Mouse (Mus musculus) testis, adult 2 months (tissue): Measurements from ENCODE around the gene Sh3gl1. TPM values are rescaled to one million over a fixed set of nuclear protein-coding genes. Genes with fewer than 3 reads are reported as not detected.

Experiments
- H3K27ac ChIP-seq: fragments of 200-500 bp; 2 replicates; pipeline ENCODE4 v1.5.1; 2012; ENCODE audit warnings: low read depth, low read length; ENCODE audit not compliant: control insufficient read depth, insufficient read depth
- H3K27me3 ChIP-seq: fragments of 200-500 bp; 2 replicates; pipeline ENCODE4 v1.6.1; 2012; ENCODE audit warnings: mild to moderate bottlenecking, low read length, moderate library complexity; ENCODE audit not compliant: control insufficient read depth, insufficient read depth
- H3K36me3 ChIP-seq: fragments of 200-500 bp; 2 replicates; pipeline ENCODE4 v1.6.1; 2012; ENCODE audit warnings: mild to moderate bottlenecking, low read length; ENCODE audit not compliant: control insufficient read depth, insufficient read depth
- H3K4me1 ChIP-seq: fragments of 200-500 bp; 2 replicates; pipeline ENCODE4 v1.6.1; 2012; ENCODE audit warnings: low read length; ENCODE audit not compliant: control insufficient read depth, insufficient read depth
- H3K4me3 ChIP-seq: fragments of 200-500 bp; 2 replicates; pipeline ENCODE4 v1.5.1; 2012; ENCODE audit warnings: low read depth, mild to moderate bottlenecking, low read length, moderate library complexity, mixed read lengths; ENCODE audit not compliant: control insufficient read depth
- CTCF ChIP-seq: fragments of 200-500 bp; IDR thresholded peaks from 2 replicates; pipeline ENCODE4 v1.5.1; 2012; ENCODE audit warnings: low read depth, mild to moderate bottlenecking, inconsistent platforms, low read length, moderate library complexity; ENCODE audit not compliant: control insufficient read depth, insufficient read depth, insufficient replicate concordance
- POLR2A ChIP-seq: fragments of 200-500 bp; IDR thresholded peaks from 2 replicates; pipeline ENCODE4 v1.6.1; 2012; ENCODE audit warnings: low read depth, mild to moderate bottlenecking, inconsistent platforms, low read length, moderate library complexity; ENCODE audit not compliant: control insufficient read depth
- polyA plus RNA-seq: library from polyadenylated mRNA; depleted of rRNA; stranded (reverse); fragments of >200 nt; gene quantifications from 2 replicates; pipeline ENCODE4 v1.2.3, GENCODE M21; 2012

Sh3gl1 gene
- polyA plus RNA-seq, 1 experiment, result 91.9 TPM

DNA sequence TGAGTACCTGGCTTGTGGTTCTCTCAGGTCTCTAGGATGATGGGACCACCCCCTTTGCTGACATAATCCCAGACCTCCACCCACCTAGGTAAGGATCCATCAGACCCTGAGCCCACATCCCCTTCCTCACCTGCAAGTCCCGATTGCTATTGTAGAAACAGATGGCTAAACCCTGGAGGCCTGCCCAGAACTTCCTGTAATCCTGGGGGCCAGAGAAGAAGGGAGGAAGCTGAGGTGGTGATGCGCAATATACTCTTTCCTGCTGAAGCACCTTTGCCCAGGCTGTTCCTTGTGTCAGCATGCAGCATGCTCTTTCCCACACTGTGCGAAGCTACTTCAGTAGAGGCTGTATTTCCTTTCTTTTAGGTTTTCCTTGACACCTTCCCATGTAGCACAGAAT, 33.4 kb downstream of the Sh3gl1 start:
- no peaks in the 10 kb centered on the region for H3K36me3 ChIP-seq
- no peak overlapping the region for H3K4me3 ChIP-seq
- TF ChIP-seq POLR2A, result no peak
- TF ChIP-seq CTCF, result no peak
- peaks cover 23% of the 10 kb centered on the region for H3K4me1 ChIP-seq
- peaks cover 2% of the 10 kb centered on the region; the same call in 1 of the 2 replicates for H3K27me3 ChIP-seq
- H3K27ac ChIP-seq, result no peak overlapping the region

DNA sequence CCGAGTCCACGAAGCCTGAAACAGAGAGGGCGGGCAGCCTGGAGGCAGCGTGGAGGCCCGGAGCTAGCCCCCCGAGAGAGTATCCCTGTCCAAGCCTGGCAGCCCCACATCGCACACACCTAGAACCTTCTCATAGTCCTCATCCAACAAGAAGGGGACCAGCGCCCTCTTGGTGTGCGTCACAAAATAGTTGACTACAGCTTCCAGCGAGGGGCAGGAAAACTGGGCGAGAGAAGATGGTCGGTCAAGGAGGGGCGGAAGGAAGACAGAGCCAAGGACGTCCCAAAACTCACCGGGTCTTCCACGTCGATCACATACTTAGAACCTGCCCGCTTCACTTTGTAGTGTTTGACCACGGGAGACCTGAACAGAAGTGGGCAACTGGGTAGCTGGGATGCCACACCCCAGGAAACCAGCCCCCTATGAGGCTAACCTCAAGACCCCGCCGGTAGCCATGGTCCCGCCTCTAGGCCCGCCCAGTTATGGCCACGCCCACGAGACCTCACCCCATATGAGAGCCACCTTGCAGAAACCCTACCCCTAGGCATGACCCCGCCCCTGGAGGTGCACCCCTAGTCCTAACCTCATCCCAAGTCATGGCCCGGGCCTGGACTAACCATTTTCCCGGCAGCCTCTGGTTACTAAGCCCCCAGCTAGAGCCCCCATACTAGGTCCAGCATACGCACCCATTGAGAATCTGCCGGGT, 36.5 kb downstream of the Sh3gl1 start:
- Histone ChIP-seq H3K36me3 (no peaks in the 10 kb centered on the region), H3K27ac (no peak overlapping the region), H3K27me3 (peaks cover 2% of the 10 kb centered on the region; the same call in 1 of the 2 replicates), H3K4me3 (peak overlapping the region; percentile 74), H3K4me1 (peaks cover 10% of the 10 kb centered on the region)
- TF ChIP-seq CTCF, result no peak
- 0 out of 2 replicates have a peak, but pooled peaks have one; percentile 21 for TF ChIP-seq POLR2A

DNA sequence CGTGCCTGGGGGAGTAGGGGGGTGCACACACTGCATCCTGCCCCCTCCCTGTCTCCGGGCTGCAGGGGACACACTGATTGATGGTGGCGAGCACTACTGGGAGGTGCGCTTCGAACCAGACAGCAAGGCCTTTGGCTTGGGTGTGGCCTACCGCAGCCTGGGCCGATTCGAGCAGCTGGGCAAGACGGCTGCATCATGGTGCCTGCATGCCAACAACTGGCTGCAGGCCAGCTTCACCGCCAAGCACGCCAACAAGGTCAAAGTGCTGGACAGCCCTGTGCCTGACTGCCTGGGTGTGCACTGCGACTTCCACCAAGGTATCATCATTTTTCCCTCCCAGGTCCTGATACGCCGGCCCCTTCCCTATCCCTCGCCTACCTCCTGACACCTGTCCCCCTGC, 40.4 kb downstream of the Sh3gl1 start:
- TF ChIP-seq POLR2A (no peak), CTCF (no peak)
- Histone ChIP-seq H3K4me3 (no peak overlapping the region), H3K27ac (no peak overlapping the region), H3K27me3 (peaks cover 2% of the 10 kb centered on the region; the same call in 1 of the 2 replicates), H3K36me3 (no peaks in the 10 kb centered on the region), H3K4me1 (peaks cover 10% of the 10 kb centered on the region)

- Histone ChIP-seq H3K4me1 (peaks cover 3% of the 10 kb centered on the region; the same call in 1 of the 2 replicates), H3K27me3 (no peaks in the 10 kb centered on the region), H3K36me3 (no peaks in the 10 kb centered on the region), H3K4me3 (no peak overlapping the region), H3K27ac (no peak overlapping the region)
- TF ChIP-seq POLR2A (no peak), CTCF (no peak)
Observed at GRCm38 (mm10) chr17:55990278-55990898, 46.0 kb downstream of the Sh3gl1 start.

DNA sequence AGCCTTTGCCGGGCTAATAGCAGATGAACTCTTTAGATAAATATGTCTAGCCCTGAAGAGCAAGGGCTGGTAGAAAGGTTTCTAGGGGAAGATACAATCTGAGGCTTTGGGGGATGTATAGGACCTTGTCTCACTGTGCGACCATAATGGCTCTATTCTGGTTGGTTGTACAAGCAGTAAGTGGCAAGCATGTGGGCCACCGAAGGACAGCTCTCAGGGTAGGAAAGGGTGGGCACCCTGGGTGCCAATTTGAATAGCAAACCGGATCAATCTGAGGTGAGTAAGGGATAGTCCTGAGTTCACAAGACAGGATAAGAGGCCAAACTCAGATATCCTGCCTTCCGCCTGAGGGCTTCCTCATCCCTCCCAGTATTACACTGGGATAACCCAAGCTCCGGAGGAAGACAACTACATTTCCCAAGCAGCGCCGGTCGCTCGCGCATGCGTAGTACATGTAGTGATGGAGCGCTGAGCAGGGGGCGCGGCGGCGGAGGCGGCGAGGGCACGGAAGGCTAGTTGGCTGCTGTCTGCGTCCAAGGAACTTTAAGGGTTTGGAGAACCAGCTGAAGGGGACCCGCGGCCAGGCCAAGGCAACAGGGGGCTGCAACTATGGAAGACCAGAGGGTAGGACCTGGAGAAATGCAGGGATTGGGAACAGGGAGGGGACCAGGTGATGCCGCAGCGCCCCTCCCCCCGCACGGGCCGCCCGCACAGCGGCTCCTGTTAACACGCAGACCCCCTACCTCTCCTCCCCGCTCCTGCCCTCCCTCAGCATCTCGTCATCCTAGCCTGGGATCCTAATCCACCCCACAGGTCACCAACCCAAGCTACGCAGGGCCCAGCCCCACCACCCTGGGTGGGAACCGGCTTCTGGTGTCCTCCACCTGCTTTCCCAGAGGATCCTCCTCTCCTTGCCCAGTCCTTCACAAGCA, 50.1 kb downstream of the Sh3gl1 start, which contains the start of gene Fsd1:
Gene Fsd1, plus strand, starts transcription at position 480 of the 932 bp plus-strand sequence.
- Histone ChIP-seq H3K4me1 (peaks cover 3% of the 10 kb centered on the region; the same call in 1 of the 2 replicates), H3K27ac (no peak within 1 kb of the TSS), H3K4me3 (peak within 1 kb of the TSS; percentile 75), H3K27me3 (no peaks in the 10 kb centered on the region), H3K36me3 (no peaks in the 10 kb centered on the region)
- TF ChIP-seq POLR2A (no peak), CTCF (no peak)

- no peaks in the 10 kb centered on the region; the same call in 1 of the 2 replicates for H3K4me1 ChIP-seq
- no peak overlapping the region for H3K27ac ChIP-seq
- no peak for TF ChIP-seq CTCF
- no peak for TF ChIP-seq POLR2A
- H3K27me3 ChIP-seq, result no peaks in the 10 kb centered on the region
- H3K36me3 ChIP-seq, result no peaks in the 10 kb centered on the region
- no peak overlapping the region for H3K4me3 ChIP-seq
Observed at GRCm38 (mm10) chr17:55977301-55977700, 59.1 kb downstream of the Sh3gl1 start.

DNA sequence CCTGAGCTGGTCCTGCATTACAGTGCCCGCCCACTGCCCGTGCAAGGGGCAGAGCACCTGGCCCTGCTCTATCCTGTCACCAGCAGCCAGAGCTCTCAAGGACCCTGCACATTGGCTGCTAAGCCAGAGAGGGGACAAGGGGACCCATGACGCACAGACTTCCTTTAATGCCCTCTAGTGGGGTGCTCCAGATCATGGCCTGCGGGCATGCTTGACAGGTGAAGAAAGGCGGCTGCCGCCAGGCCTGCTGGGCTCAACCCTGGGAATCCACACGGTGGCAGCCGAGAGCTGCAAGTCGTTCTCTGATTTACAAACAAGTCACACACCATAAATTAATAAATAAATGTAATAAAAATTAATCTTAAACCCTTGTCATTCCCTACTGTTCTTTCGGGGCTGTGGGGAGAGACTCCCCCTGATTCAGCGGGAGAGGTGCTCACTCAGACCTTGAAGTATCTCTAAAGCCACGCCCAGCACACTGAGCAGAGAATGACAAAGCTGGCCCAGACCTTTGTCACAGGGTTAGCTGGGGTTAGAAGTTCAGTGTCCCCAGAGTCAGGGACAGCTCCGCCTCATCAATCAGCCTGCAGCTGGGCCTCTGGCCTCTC, 60.1 kb downstream of the Sh3gl1 start:
- H3K27ac ChIP-seq, result no peak overlapping the region
- no peak overlapping the region for H3K4me3 ChIP-seq
- peaks cover 3% of the 10 kb centered on the region; the same call in 1 of the 2 replicates for H3K4me1 ChIP-seq
- H3K27me3 ChIP-seq, result no peaks in the 10 kb centered on the region
- TF ChIP-seq CTCF (peak; percentile 53; the same call in 1 of the 2 replicates), POLR2A (no peak)
- no peaks in the 10 kb centered on the region for H3K36me3 ChIP-seq
